Mouse (Mus musculus): ENCODE results near the gene Ddx25. TPM values are rescaled to one million over a fixed set of nuclear protein-coding genes. Genes with fewer than 3 reads are reported as not detected.

The Ddx25 gene
- total RNA-seq, 2 experiments from 2014 or later = not detected

- peak; percentile 80 for ATAC-seq (replicated peaks; ENCODE audit: poor library complexity, severe bottlenecking)
Measured at GRCm38 (mm10) chr9:35502361-35503000, 55.8 kb downstream of the Ddx25 start.

GRCm38 (mm10) chr9:35499946-35500345 lies 58.4 kb downstream of the Ddx25 start:
- ATAC-seq (replicated peaks; ENCODE audit: poor library complexity, severe bottlenecking) = no peak

- ATAC-seq (replicated peaks; ENCODE audit: poor library complexity, severe bottlenecking) = peak; percentile 84
Measured at GRCm38 (mm10) chr9:35495471-35495870, 62.9 kb downstream of the Ddx25 start.

DNA sequence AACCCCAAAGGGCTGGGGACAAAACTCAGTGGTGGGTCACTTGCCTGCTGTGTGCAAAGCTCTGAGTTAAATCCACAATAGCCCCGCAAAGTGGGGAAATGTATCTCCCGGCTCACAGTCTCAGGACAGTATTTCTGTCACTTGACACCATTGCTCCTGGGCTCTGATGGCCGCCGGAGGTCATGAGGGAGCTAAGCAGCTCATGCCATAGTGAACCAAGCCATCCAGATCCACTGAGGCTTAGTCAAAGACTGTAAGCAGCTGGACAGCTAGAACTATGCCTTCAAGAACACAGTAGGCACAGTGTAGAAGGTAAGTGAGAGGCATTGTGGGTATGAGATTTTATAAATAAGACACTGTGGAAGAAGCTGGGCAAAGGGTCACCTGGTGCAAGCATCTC lies 63.4 kb downstream of the Ddx25 start:
- no peak for ATAC-seq (replicated peaks; ENCODE audit: poor library complexity, severe bottlenecking)

DNA sequence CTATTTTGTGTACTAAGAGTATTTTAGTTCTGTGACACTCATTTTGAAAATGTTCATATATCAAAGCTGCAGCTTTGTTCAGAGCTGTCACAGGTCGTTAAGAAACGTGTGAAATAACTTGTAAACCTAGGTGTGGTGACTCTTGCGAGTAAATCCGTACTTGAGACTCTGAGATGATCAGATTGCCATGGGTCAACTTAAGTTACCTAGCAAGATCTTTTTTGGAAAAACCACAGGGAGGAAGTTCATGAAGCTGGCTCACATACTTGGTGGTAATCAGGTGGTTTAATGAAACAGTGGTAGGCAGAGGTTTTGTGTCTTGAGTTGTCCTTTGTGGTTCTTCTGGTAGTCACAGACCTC lies 64.6 kb downstream of the Ddx25 start:
- ATAC-seq (replicated peaks; ENCODE audit: poor library complexity, severe bottlenecking) = no peak

DNA sequence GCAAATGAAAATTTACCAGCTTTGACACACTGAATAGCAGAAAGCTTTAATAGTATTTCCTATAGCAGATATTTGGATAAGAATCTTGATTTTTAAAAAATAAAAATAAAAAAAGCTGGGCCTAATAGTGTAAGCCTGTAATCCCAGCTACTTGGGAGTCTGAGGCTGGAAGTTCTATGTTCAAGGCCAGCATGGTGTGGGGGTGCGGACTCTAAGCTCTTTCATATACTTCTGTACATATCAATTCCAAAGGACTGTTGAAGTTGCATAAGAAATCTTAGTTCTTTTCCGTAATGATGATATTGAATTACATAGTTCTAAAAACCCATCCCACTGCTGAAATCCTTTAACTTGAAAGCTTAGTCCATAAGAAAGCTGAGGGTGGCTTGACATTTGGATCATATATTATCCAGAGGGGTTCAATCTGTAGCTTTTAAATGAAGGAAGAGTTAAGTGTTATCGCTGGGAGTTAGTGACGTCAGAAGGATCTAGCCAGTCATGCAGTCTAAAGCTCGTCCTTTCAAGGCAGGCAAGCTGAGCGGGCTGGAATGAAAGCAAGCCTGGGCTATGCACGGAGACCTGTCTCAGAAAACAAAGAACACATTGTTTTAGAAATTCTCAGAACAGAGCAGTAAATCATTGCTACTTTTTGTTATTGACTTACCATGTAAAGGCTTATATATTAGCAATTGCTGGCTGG lies 65.1 kb downstream of the Ddx25 start:
- no peak for ATAC-seq (replicated peaks; ENCODE audit: poor library complexity, severe bottlenecking)

- no peak for ATAC-seq (replicated peaks; ENCODE audit: poor library complexity, severe bottlenecking)
Measured at GRCm38 (mm10) chr9:35491109-35491866, 67.0 kb downstream of the Ddx25 start.

DNA sequence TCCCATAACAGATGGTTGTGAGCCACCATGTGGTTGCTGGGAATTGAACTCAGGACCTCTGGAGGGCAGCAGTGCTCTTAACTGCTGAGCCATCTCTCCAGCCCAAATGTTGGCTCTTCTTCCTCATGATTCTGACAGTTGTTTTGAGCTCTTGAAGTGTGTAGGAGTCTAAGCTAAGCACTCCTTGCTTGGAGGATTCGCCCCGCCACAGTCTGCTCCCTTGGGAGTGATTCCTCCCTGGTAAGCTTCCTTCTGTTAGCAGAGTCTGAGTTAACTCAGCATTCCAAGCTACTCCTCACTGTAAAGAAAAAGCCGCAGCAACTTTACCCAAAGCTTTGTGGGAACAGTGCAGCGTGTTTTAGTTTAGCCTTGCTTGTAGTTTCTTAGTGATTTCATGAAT lies 69.8 kb downstream of the Ddx25 start:
- no peak for ATAC-seq (replicated peaks; ENCODE audit: poor library complexity, severe bottlenecking)

Other genes with a start within 250 kb of the Ddx25 start
- gene Cdon, start 137.4 kb downstream of the Ddx25 start, total RNA-seq (2014; fragmentation: Nextera tagmentation) = 0.09 and 1.0 TPM in 2 replicates
- gene Cdon, start 137.4 kb downstream of the Ddx25 start, total RNA-seq (2017) = 0.46 and 1.2 TPM in 2 replicates
- not detected in 2 replicates for gene Gm1113, start 40.3 kb downstream of the Ddx25 start, total RNA-seq (2014; fragmentation: Nextera tagmentation)
- not detected in 2 replicates for gene Gm1113, start 40.3 kb downstream of the Ddx25 start, total RNA-seq (2017)
- 25.4 and 33.5 TPM in 2 replicates for gene Pus3, start 67 bp upstream of the Ddx25 start, total RNA-seq (2014; fragmentation: Nextera tagmentation)
- 21.9 and 31.7 TPM in 2 replicates for gene Pus3, start 67 bp upstream of the Ddx25 start, total RNA-seq (2017)
- not detected in 2 replicates for gene Pate2, start 11.8 kb upstream of the Ddx25 start, total RNA-seq (2014; fragmentation: Nextera tagmentation)
- gene Pate2, start 11.8 kb upstream of the Ddx25 start, total RNA-seq (2017) = 0.17 TPM in 1 of 2 replicates, not detected in the other
- 4.2 and 4.3 TPM in 2 replicates for gene Hyls1, start 11.9 kb upstream of the Ddx25 start, total RNA-seq (2014; fragmentation: Nextera tagmentation)
- gene Hyls1, start 11.9 kb upstream of the Ddx25 start, total RNA-seq (2017) = 7.6 and 13.3 TPM in 2 replicates
- not detected in 2 replicates for gene Pate4, start 53.4 kb upstream of the Ddx25 start, total RNA-seq (2014; fragmentation: Nextera tagmentation)
- not detected in 2 replicates for gene Pate4, start 53.4 kb upstream of the Ddx25 start, total RNA-seq (2017)
- not detected in 2 replicates for gene Pate3, start 89.7 kb upstream of the Ddx25 start, total RNA-seq (2014; fragmentation: Nextera tagmentation)
- gene Pate3, start 89.7 kb upstream of the Ddx25 start, total RNA-seq (2017) = not detected in 2 replicates
- not detected in 2 replicates for gene Pate1, start 128.9 kb upstream of the Ddx25 start, total RNA-seq (2014; fragmentation: Nextera tagmentation)
- gene Pate1, start 128.9 kb upstream of the Ddx25 start, total RNA-seq (2017) = not detected in 2 replicates
- gene Gm17677, start 182.5 kb upstream of the Ddx25 start, total RNA-seq (2014; fragmentation: Nextera tagmentation) = not detected in 2 replicates
- not detected in 2 replicates for gene Gm17677, start 182.5 kb upstream of the Ddx25 start, total RNA-seq (2017)
- not detected in 2 replicates for gene Gm17727, start 219.6 kb upstream of the Ddx25 start, total RNA-seq (2014; fragmentation: Nextera tagmentation)
- not detected in 2 replicates for gene Gm17727, start 219.6 kb upstream of the Ddx25 start, total RNA-seq (2017)
- gene Gm27235, start 231.6 kb upstream of the Ddx25 start, total RNA-seq (2014; fragmentation: Nextera tagmentation) = not detected in 2 replicates
- not detected in 2 replicates for gene Gm27235, start 231.6 kb upstream of the Ddx25 start, total RNA-seq (2017)
- gene D730048I06Rik, start 231.6 kb upstream of the Ddx25 start, total RNA-seq (2014; fragmentation: Nextera tagmentation) = not detected in 2 replicates
- not detected in 2 replicates for gene D730048I06Rik, start 231.6 kb upstream of the Ddx25 start, total RNA-seq (2017)

Measured in granulocyte monocyte progenitor cell, adult 5-6 weeks (primary cell).